Mouse (Mus musculus): ENCODE measurements at regions not wholly inside any gene's neighbourhood (a gene's known extent, or its start where the extent isn't known, plus 50 kb on each side); places are given as distances from the start of the nearest gene placed in this dataset.
A peak's percentile ranks its signal among the peaks of the same experiment; 100 is the strongest.

- TF ChIP-seq CTCF (IDR thresholded peaks at IDR 0.05; ENCODE audit: low read depth) (no peak), EP300 (IDR thresholded peaks at IDR 0.05; ENCODE audit: low read depth) (0 out of 2 replicates have a peak, but pooled peaks have one; percentile 12)
Observed at GRCm38 (mm10) chr15:96927674-96928073, 128.1 kb downstream of the Slc38a4 start.

Data from liver, embryonic 14.5 days (tissue).